Mouse (Mus musculus): Measurements from ENCODE around the gene Gpr89.

Gene Gpr89

DNA sequence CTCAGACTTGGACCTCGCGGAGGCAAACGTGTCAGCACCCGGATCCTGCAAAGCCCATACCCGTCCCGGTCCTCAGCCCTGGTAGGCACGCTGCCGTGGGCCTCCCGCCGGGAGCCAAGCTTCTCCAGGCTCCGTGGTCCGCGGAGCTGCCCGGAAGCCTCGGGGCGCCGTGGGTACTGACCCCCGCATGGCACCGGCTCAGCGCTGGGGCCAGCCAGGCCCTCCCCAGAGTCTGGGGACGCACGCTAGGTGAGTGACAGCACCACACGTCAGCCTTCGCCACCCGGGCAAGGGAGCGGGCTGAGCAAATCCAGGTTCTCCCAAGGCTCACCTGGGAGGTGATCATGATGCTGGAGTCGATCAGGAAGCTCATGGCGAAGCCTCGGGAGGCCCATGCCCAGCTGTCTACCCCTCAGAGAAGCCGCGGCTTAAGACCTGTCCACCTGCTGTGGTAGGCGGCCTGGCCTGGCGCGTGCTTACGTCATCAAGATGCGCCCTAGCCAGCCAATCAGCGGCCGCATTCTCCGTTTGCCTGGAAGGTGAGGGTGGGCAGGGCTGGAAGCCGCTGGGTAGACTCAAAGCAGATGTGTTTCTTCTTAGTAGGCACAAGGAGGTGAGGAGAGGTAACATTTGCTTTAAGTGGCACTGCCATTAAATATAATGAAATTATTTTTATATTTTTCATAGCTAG, at the start of gene Gpr89:
Gene Gpr89, minus strand, starts transcription at position 496 of the 691 bp plus-strand sequence.
- DNase-seq (ENCODE audit: low spot score) = peak; percentile 94

DNA sequence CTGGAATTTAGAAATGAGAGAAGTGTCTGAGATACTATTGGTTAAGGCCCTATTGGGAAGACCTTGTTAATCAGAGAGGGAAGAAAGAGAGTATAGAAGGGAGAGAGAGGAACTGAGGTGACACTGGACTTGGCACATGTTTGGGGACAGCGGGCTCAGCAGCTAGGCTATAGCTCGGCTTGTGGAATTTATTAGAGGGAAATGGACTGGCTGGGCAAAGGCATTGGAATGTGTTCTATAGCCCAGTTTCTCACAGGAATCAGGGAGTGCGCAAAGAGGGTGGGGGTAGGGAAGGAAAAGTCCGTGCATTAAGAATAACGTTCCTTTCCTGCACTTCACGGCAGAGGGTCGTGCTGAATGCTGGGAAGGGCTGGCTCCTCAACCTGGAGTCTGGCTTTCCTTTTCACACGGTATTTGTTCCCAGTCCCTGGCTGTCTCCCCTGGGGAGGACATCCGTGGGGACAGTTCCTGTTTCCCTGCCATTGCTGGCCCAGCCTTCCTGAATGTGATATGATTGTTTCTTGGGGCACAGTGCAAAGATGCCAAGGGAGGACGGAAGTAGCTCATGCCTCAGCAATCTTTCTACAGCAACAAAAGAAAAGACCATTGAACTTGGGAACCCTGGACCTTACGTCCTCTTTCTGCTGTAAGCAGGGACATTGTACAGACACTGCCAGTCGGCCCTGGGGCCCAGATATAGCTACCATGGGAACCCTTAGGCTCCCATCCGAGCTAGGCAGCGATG, 48.5 kb upstream of the Gpr89 start:
- DNase-seq (ENCODE audit: low spot score) = no peak

DNA sequence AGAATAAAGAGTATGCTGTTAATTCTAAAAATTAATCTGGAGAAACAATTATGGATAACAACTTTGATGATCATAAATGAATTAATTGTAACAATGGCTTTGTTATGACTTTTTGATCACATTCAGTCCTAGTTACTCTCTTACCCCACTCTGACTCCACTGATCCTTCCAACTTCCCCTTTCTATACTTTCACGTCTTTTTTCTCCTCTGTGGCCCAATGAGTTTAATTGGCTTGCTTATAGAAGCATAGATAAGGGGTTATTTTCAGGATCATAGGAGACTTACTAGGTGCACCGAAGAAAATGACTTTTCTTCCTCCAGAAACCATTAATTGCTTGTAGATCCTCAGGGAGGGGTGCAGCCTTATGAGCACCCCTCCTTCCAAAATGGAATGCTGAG, 37.6 kb upstream of the Gpr89 start:
- no peak for DNase-seq (ENCODE audit: low spot score)

DNA sequence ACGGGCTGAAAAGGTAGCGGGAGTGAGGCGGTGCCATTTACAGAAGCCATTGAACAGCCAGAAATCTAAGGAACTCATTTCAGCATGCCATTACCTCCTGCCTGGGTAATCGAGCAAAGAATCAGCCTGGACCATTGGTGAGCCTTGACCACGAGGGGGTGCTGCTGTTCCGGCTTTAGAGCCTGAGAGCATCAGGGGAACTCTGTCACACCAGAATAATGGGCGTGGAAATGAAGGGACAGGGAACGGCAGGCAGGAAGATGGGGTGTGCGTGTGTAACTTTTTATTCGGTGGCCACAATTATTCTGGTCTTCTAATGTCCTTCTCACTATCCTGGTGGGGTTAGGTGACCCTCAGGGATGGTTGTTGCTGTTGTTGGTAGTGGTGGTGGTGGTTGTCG, 33.6 kb upstream of the Gpr89 start:
- peak; percentile 74 for DNase-seq (ENCODE audit: low spot score)

DNA sequence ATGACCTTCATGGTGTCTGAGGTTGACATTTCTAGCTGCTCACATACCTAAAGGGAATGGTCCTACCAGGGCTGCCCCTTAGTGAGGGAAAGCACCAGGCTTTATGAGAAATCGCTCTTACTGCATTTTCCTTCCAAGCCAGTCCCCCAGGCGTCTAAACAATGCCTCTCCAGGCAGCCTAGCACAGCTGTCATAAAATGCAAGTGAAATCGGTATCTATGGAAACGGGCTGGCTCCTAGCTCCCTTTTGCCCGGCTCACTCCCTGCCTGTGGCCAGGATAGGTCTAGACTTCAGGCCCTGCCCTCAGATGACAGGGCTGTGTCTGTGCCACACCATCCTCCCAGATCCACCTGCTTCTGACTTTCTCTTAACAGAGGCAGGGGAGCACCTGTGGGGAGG, 32.5 kb upstream of the Gpr89 start:
- no peak for DNase-seq (ENCODE audit: low spot score)

DNA sequence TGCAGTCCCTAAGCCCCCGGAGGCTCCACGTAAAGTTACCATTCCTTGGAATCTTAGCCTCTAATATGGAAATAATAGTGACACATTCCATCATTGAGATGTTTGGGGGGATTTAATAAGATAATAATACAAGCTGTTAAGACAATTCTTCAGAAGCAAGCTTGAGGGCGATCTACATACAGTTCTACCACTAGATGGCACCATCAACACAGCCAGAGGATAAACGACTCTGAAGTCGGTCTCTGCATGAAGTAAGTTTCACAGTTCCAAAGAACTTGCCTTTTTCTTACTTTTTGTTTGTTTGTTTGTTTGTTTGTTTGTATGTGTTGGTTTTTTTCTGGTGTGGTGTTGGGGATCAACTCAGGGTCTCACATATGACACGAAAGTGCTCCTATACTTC, 31.1 kb upstream of the Gpr89 start:
- peak; percentile 13 for DNase-seq (ENCODE audit: low spot score)

DNA sequence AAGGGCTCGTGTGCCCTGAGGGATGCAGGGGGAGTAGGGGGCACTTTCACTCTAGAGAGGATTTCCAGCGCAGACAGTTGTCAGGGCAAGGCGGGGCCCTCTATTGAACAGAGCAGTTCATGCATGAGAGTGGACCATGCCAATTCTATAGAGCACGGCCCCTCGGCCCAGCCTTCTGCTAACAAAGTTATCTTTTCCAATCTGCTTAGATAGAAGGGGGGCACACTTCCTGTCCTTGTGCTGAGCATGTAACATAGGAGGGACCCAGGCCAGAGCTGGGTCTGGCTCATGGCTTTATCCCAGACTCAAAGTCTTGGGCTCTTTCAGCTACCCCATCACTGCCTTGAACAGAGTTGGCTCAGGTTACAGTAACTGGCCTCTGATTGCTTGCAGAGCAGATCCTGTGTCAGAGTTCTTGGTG, 26.1 kb upstream of the Gpr89 start:
- no peak for DNase-seq (ENCODE audit: low spot score)

DNA sequence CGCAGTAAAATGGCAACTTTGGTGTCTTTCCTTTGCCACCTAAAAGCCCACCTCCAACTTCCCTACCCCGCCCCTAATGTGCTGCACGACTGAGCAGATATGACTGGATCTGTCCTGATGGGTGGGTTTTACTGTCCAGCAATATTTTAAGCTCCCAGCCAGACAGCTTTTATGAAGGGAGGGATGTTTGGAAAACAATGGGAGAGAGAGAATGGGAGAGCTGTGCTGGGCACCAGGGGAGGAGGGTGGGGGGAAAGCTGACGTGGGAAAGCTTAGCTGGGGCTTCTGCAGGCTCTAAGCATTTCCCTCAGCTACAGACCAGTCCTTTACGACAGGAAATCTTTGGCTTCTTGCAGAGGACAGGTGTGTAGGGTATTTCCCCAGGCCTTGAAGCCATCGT, 20.8 kb upstream of the Gpr89 start, which contains the start of gene Gja8:
Gene Gja8, minus strand, starts transcription at position 101 of the 400 bp plus-strand sequence.
- no peak for DNase-seq (ENCODE audit: low spot score)

DNA sequence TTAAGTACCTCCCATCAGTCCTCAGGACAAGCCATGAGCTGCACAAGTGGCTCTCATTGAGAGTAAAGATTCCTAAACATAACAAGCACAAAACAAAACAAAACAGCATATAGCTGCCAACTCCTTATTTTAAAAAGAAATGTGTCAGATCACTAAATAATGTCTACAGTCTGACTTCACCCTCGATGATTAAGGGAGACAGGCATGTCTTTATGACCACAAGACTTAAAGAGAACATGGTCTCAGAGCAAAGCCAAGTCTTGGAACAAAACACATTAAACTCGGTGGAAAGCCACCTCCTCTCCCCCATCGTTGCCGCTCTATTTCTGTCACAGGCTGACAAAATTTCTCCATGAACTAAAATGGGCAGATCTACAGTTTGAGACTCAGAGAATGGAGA, 19.5 kb upstream of the Gpr89 start:
- DNase-seq (ENCODE audit: low spot score) = no peak

DNA sequence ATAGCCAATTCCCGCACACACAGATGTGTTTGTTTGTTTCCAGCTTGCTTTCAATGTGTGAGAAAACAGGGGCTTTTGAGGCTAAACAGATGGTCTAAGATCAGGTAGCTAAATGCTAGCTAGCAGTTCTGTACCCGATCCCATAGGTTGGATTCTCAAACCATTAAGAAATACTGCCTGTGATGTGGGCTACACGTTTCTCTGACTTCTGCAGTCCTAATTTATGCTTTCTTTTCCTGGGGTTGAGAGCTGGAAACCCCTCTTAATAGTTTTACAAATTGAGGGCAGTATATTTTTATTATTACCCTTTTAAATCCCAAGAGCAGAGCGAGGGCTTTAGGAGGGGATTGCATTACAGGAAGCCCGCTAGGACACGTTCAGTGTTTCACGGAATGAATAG, 15.8 kb upstream of the Gpr89 start:
- no peak for DNase-seq (ENCODE audit: low spot score)

DNA sequence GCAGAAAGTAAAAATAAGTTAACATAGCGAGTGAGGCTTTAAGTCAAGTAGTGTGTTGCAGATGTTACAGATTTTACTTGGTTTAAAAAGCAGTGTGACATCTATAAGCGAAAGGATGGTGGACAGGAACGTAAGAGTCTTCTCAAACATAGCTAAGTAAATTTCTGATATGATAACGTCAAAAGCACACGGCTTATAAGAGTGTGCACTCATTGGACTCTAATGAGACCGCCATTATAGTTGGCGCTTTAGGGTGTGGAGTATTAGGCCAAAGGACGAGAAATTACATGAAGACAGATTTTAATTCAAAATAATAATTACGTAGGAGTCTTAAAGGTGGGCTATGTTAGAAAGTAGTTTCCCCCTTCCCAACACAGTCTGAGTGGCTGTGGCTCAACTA, 446 bp upstream of the Gpr89 start:
- DNase-seq (ENCODE audit: low spot score) = no peak

DNA sequence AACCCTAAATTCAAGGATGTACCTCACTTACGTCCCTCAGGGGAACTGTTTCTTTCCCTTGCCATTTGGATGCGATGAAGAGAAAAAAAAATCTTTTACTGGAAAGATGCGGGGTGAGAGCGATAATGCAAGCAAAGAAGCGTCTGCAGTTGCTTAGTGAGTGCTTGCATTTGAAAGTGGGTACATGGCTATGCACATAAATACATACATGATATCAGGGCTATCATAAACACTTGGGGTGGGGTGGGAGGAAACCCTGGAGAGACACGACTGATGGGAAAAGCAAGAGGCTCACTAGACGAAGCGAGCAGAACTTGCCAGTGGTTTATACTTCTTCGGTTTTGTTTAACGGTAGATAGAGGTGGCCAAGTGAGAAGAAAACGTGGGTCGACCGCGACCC, 753 bp downstream of the Gpr89 start, which contains the start of gene Gja5:
Gene Gja5, plus strand, starts transcription at position 301 of the 400 bp plus-strand sequence.
- DNase-seq (ENCODE audit: low spot score) = no peak

DNA sequence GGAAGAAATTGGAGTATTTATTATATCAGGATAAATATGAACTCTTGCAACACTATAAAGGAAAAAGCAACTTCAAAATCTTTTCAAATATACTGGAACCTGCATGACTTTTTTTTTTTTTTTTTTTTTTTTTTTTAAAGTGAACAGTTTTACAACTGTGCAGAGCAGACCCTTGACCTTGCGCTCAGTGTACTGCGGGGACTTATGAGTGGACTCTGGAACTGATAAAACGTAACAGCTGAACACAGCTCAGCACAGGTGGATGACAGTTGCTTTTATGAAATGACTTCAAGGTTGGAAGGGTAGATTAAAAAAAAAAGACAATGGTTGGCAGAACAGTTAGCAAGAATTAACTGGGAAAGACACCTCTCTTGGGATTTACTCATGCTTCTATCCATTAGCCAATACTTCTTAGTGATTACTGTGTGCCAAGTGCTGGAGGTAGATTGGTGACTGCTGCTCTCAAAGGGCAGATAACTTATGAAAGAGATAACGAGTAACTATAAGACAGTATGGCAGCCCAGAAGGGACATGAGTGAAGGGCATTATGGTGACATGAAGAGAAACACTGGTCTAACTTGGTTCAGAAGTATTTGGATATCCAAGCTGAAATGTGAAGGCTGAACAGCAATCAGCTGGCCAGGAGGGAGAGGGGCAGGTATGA, 2.7 kb downstream of the Gpr89 start:
- DNase-seq (ENCODE audit: low spot score) = no peak

DNA sequence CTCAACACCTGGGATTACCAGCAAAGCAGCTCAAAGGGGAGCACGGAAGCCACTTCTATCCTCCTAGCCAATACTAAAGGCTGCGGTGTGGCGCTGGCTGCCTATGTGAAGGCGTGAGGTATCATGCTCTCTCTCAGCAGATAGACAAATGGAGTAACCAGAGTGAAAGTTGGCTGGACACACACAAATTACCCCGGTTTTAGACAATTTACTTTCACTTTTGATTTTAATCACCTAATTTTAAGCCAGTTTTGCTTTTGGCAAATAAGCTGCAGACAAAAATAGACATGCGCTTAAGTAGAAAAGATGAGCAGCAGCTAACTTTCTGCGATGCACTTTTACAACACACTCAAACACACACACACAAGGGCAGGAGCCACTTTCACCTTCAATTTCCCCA, 21.5 kb downstream of the Gpr89 start:
- DNase-seq (ENCODE audit: low spot score) = no peak

DNA sequence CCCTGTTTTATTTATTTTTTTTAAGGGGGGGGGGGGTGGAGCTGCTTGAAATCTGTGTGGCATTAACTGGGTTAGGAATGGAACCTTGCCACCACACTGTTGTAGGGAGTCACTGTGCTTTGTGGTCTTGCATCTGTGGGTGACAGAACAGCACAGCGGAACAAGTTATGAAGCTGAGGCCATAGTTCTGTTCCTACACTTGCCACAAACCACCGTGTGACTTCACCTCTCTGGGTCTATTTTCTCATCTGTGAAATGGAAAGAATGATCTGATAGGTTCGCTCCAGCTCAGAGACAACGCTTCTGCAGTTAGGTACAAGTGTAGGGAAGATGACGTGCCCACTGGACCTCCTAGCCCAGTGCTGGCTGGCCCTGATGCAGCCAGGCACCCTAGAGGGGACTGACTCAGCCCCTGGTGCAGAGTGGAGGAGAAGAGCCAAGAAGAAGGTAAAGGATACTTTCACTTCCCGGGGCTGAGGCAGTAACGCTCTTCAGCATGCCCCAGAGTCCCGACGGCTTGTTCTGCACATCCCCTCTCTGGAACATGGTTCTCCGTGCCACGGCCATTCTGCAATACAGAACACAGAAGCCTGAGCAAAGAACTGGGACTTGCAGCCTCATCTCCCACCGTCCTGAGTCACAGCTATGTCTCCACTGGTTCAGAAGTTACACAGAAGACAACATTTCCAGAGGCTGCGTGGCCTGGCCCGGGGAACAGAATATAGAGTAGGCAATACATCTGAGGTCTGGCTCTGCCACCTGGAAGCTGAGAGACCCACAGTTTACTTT, 22.9 kb downstream of the Gpr89 start:
- peak; percentile 14 for DNase-seq (ENCODE audit: low spot score)

DNA sequence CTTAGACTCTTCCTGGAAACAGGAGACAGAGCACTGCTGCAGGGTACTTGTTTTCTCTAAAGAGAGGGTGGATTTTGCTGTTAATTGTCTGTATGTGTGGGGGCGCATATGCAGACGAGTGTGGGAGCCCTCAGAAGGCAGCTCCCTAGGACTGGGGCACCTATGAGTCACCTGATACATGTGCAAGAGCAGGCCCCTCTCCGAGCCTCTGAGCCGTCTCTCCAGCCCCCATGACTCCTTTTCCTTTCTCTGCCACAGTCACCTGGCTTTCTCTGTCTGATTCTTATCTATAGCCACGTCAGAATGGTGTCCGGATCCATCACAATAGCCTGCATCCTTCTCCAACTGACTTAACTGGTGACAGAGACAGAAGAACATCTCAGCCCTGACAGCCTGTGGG, 23.6 kb downstream of the Gpr89 start:
- DNase-seq (ENCODE audit: low spot score) = no peak

DNA sequence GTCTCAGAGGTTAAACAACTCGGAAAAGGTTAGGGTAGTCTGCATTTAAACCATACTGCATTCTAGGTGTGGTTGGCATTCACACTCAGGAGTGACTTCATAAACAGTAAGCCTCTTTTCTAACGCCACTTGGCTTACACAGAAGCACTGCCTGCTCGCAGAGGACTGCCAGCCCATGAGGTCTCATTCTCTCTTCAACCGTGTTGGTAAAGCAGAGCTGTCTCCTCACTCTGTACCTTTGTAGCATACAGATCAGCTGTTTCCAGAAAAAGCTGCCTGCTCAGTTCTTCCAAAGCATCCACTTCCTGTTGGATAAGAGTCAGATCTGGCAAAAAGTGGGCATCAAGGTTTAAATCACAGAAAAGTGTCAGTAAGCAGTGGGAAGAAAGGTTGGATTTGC, 24.8 kb downstream of the Gpr89 start:
- DNase-seq (ENCODE audit: low spot score) = no peak

DNA sequence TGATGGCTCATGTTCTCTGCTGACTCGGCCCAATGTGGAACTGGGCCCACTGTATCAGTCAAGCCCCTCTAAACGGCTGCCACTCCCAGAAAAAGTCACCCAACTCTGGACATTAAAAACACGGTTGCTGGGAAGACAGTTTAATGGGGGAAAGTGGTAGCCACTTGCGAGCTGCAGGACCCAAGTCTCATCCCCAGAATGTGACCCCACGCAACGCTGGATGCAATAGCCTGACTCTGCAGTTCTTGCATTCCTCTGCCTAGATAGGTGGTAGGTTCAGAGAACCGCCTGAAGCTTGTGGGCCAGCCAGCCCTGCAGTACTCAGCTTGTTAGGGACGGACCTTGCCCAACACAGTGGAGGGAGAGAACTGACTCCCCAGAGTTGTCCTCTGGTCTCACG, 25.6 kb downstream of the Gpr89 start:
- no peak for DNase-seq (ENCODE audit: low spot score)

DNA sequence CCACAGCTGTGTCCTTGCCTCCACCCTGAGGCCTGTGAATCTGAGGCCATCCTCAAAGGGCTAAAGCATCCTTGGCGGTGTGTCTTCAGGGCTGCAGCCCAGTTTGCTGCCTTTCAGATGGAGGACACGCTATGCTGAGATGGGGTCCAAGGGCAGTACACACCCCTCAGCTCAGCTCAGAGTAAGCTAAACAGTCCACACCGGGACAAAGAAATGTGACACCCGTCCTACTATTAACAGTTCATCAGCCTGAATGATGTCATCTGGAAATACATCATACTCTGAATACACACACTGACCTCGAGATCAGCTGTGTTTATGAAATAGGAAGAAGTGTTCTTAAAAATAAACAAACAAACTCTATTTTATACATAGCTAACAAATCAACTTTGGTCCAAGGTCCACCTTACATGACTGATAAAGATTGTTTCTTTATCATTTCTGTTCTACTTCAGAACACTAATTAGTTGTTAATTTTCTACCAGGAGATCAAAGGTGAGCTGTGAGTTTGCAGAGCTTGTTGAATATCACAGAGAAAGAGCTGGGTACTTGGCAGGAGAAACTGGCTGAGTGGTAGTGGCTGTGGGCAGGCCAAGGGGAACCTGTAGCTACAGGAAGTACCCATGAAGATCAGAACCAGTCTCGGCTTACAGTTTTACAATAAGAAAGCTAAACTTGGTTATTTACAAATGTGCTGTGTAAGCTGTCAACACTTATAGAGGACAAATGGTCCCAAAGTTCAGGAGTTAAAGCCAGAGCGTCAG, 30.2 kb downstream of the Gpr89 start:
- DNase-seq (ENCODE audit: low spot score) = no peak

DNA sequence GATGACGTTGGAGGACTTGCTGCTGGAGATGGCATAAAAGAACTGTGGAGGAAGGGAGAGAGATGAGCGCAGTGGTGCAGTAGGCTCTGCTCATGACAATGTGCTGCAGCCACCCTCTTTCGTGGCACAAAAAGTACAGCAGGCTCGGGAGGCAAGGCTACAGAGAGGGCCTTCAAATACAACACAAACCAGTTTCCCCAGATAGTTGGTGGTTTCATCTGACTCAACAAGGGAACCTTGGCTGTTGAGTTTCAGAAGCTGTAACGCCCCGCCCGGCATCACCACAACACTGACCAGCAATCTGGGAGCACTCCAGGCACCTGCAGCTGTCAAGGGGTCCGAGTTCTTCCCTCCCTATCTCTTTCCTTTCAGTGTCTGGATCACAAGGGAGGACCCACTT, 32.6 kb downstream of the Gpr89 start:
- no peak for DNase-seq (ENCODE audit: low spot score)

DNA sequence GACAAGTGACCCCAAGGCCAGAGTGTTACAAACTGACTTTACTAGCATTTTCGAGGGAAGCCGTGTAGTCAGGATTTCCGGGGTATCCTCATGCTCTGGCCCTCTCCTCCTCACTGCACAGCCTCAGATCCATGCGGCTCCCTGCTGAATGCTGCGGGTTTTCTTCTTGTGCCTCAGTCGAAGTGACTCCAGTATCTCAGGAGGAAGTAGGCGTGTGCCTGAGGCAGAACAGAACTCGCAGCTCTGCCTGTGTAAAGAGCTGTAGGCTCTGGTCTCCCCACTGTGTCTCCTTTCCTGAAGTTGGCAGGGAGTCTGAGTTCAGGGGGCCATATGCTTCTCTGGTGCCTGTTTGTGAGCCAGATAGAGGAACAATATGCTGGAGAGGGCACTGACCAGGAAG, 34.1 kb downstream of the Gpr89 start:
- DNase-seq (ENCODE audit: low spot score) = no peak

DNA sequence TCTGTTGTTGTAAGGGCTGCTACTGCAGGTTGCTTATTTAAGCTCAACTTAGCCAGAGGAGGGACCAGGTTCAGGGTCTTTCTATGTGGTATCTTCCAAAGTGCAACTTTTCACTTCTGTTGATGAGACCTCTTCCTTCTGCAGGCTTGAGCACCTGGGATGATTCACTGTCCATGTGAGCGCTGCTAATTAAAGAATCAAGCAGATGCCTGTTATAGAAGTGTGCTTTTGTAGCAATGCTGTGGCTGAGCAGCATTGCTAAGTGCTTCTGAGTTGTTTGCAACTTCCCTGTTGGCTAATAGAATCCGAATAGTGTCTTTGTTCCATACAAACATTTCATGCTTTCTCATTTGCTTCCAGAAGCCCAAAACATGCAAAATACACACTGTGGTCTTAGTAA, 34.9 kb downstream of the Gpr89 start:
- no peak for DNase-seq (ENCODE audit: low spot score)
